Mouse (Mus musculus): ENCODE measurements around the gene Msrb3. TPM values are rescaled to one million over a fixed set of nuclear protein-coding genes. Genes with fewer than 3 reads are reported as not detected.
A peak's percentile ranks its signal among the peaks of the same experiment; 100 is the strongest.

Gene Msrb3
- total RNA-seq, 2 experiments from 2014 or later = 0.09 TPM; not detected in 1

GRCm38 (mm10) chr10:120901746-120902145 lies 2.8 kb upstream of the Msrb3 start:
- ATAC-seq (replicated peaks; ENCODE audit: low FRiP score, poor library complexity, severe bottlenecking) = no peak

- no peak for ATAC-seq (replicated peaks; ENCODE audit: low FRiP score, poor library complexity, severe bottlenecking)
Observed at GRCm38 (mm10) chr10:120900096-120900495, 1.2 kb upstream of the Msrb3 start.

GRCm38 (mm10) chr10:120898357-120898756 lies 544 bp downstream of the Msrb3 start:
- ATAC-seq (replicated peaks; ENCODE audit: low FRiP score, poor library complexity, severe bottlenecking) = no peak

GRCm38 (mm10) chr10:120895899-120896289 lies 3.0 kb downstream of the Msrb3 start:
- ATAC-seq (replicated peaks; ENCODE audit: low FRiP score, poor library complexity, severe bottlenecking) = no peak

- ATAC-seq (replicated peaks; ENCODE audit: low FRiP score, poor library complexity, severe bottlenecking) = no peak
Observed at GRCm38 (mm10) chr10:120894978-120895898, 3.7 kb downstream of the Msrb3 start.

GRCm38 (mm10) chr10:120893938-120894337 lies 5.0 kb downstream of the Msrb3 start:
- no peak for ATAC-seq (replicated peaks; ENCODE audit: low FRiP score, poor library complexity, severe bottlenecking)

- no peak for ATAC-seq (replicated peaks; ENCODE audit: low FRiP score, poor library complexity, severe bottlenecking)
Observed at GRCm38 (mm10) chr10:120891131-120891530, 7.8 kb downstream of the Msrb3 start.

GRCm38 (mm10) chr10:120890592-120890991 lies 8.3 kb downstream of the Msrb3 start:
- no peak for ATAC-seq (replicated peaks; ENCODE audit: low FRiP score, poor library complexity, severe bottlenecking)

GRCm38 (mm10) chr10:120888531-120888930 lies 10.4 kb downstream of the Msrb3 start:
- no peak for ATAC-seq (replicated peaks; ENCODE audit: low FRiP score, poor library complexity, severe bottlenecking)

- ATAC-seq (replicated peaks; ENCODE audit: low FRiP score, poor library complexity, severe bottlenecking) = no peak
Observed at GRCm38 (mm10) chr10:120884220-120884619, 14.7 kb downstream of the Msrb3 start.

GRCm38 (mm10) chr10:120883732-120884131 lies 15.2 kb downstream of the Msrb3 start:
- no peak for ATAC-seq (replicated peaks; ENCODE audit: low FRiP score, poor library complexity, severe bottlenecking)

GRCm38 (mm10) chr10:120883069-120883415 lies 15.9 kb downstream of the Msrb3 start:
- no peak for ATAC-seq (replicated peaks; ENCODE audit: low FRiP score, poor library complexity, severe bottlenecking)

- no peak for ATAC-seq (replicated peaks; ENCODE audit: low FRiP score, poor library complexity, severe bottlenecking)
Observed at GRCm38 (mm10) chr10:120882347-120883068, 16.4 kb downstream of the Msrb3 start.

- ATAC-seq (replicated peaks; ENCODE audit: low FRiP score, poor library complexity, severe bottlenecking) = no peak
Observed at GRCm38 (mm10) chr10:120876549-120877270, 22.2 kb downstream of the Msrb3 start.

GRCm38 (mm10) chr10:120875672-120876463 lies 23.0 kb downstream of the Msrb3 start:
- peak; percentile 71; the same call in 1 of the 2 replicates for ATAC-seq (replicated peaks; ENCODE audit: low FRiP score, poor library complexity, severe bottlenecking)

GRCm38 (mm10) chr10:120874261-120874660 lies 24.6 kb downstream of the Msrb3 start:
- no peak for ATAC-seq (replicated peaks; ENCODE audit: low FRiP score, poor library complexity, severe bottlenecking)

- no peak for ATAC-seq (replicated peaks; ENCODE audit: low FRiP score, poor library complexity, severe bottlenecking)
Observed at GRCm38 (mm10) chr10:120873646-120874201, 25.2 kb downstream of the Msrb3 start.

- ATAC-seq (replicated peaks; ENCODE audit: low FRiP score, poor library complexity, severe bottlenecking) = no peak
Observed at GRCm38 (mm10) chr10:120872483-120872862, 26.4 kb downstream of the Msrb3 start.
